Mouse (Mus musculus): Measurements from ENCODE around the gene Zbtb38. TPM values are rescaled to one million over a fixed set of nuclear protein-coding genes. Genes with fewer than 3 reads are reported as not detected.

Zbtb38 gene
- polyA plus RNA-seq, 1 experiment from 2014 or later, result 8.8 TPM

DNA sequence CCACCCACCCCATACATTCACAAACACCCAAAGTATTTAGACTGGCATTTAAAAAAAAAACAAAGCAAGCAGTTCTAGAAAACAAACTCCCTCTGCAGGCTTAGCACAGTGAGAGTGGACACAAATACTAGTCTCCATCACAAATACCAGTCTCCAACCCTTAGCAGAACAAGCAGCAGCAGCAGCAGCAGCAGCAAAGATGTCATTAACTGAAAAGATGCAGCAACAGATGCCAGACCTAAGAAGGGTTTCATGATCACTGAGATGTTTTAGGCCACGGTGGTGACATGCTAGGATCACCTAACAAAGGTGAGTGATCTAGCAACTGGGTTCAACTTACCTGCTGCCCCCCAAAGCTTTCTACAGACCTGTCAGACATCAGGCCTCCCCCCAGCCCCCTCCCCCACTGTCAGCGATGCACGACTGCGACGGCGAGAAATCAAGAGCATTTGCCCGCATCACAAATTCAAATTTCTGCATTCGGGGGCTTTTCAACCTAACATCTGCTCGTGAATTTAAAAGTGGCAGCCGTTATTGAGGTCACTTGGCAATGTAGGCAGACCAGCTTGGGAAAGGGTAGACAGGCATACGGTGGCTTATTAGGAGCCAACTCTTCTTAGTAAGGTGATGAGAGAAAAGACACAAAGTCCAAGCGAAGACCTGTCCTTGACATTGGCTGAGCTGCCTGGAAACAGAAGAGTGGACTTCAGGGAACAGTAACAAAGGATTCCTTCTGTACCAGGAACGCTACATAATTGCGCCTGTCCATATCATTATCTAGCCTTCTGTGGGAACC, 26.1 kb downstream of the Zbtb38 start:
- Histone ChIP-seq H3K4me1 (ENCODE audit: control insufficient read depth, insufficient read depth, low read length) (no peaks in the 10 kb centered on the region; the same call in 1 of the 2 replicates), H3K36me3 (replicated peaks; ENCODE audit: control insufficient read depth, insufficient read depth, low read depth, low read length) (no peaks in the 10 kb centered on the region), H3K4me2 (ENCODE audit: low read depth, low read length) (no peak overlapping the region), H3K27ac (replicated peaks; ENCODE audit: low read depth, low read length) (no peak overlapping the region), H3K9ac (replicated peaks; ENCODE audit: low read length) (no peak overlapping the region), H3K9me3 (replicated peaks; ENCODE audit: control insufficient read depth, low read length) (no peaks in the 10 kb centered on the region), H3K27me3 (ENCODE audit: control insufficient read depth, insufficient read depth, low read length) (no peaks in the 10 kb centered on the region), H3K4me3 (ENCODE audit: low read depth, low read length) (no peak overlapping the region)
- DNase-seq (ENCODE audit: low spot score) (no peak), ATAC-seq (replicated peaks; ENCODE audit: insufficient number of reproducible peaks, low FRiP score, low TSS enrichment, low read depth) (no peak)
- WGBS, result 51% methylated on average over 14 of the region's 14 CpGs

- H3K4me1 ChIP-seq (ENCODE audit: control insufficient read depth, insufficient read depth, low read length), result no peaks in the 10 kb centered on the region; the same call in 1 of the 2 replicates
- H3K27ac ChIP-seq (replicated peaks; ENCODE audit: low read depth, low read length), result no peak overlapping the region
- H3K36me3 ChIP-seq (replicated peaks; ENCODE audit: control insufficient read depth, insufficient read depth, low read depth, low read length), result no peaks in the 10 kb centered on the region
- H3K9ac ChIP-seq (replicated peaks; ENCODE audit: low read length), result 0 out of 2 replicates have a peak overlapping the region, but pooled peaks have one; percentile 40
- H3K4me3 ChIP-seq (ENCODE audit: low read depth, low read length), result no peak overlapping the region
- H3K27me3 ChIP-seq (ENCODE audit: control insufficient read depth, insufficient read depth, low read length), result no peaks in the 10 kb centered on the region
- no peaks in the 10 kb centered on the region for H3K9me3 ChIP-seq (replicated peaks; ENCODE audit: control insufficient read depth, low read length)
- 18% methylated on average over 9 of the region's 9 CpGs for WGBS
- no peak overlapping the region for H3K4me2 ChIP-seq (ENCODE audit: low read depth, low read length)
- ATAC-seq (replicated peaks; ENCODE audit: insufficient number of reproducible peaks, low FRiP score, low TSS enrichment, low read depth) (peak; percentile 55), DNase-seq (ENCODE audit: low spot score) (peak; percentile 65)
Measured at GRCm38 (mm10) chr9:96725582-96726320, 26.9 kb downstream of the Zbtb38 start.

DNA sequence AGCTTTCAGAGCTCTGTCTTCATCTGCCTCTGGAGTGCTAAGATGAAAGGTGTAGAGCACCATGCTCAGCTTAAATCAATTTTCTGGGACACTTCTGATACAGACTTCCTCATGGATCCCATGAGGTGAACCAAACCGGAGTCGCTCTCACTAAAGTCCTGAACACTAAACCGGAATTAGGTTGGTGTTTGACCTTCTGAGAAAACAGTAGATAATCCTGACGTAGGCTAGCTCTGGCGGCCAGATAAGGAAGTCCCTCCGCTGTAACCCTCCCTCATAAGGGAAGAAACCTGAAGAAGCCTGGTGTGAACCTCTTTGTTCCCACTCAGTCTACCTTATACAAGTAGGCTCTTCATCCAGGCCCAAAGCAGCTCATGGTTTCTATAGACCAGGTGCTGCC, 29.0 kb downstream of the Zbtb38 start:
- Histone ChIP-seq H3K4me1 (ENCODE audit: control insufficient read depth, insufficient read depth, low read length) (no peaks in the 10 kb centered on the region; the same call in 1 of the 2 replicates), H3K4me2 (ENCODE audit: low read depth, low read length) (no peak overlapping the region)

GRCm38 (mm10) chr9:96721163-96721799, 31.4 kb downstream of the Zbtb38 start:
- no peaks in the 10 kb centered on the region for H3K36me3 ChIP-seq (replicated peaks; ENCODE audit: control insufficient read depth, insufficient read depth, low read depth, low read length)
- no peak overlapping the region for H3K9ac ChIP-seq (replicated peaks; ENCODE audit: low read length)
- H3K9me3 ChIP-seq (replicated peaks; ENCODE audit: control insufficient read depth, low read length), result no peaks in the 10 kb centered on the region
- ATAC-seq (replicated peaks; ENCODE audit: insufficient number of reproducible peaks, low FRiP score, low TSS enrichment, low read depth) (no peak), DNase-seq (ENCODE audit: low spot score) (no peak)
- no peak overlapping the region for H3K27ac ChIP-seq (replicated peaks; ENCODE audit: low read depth, low read length)
- no peaks in the 10 kb centered on the region; the same call in 1 of the 2 replicates for H3K4me1 ChIP-seq (ENCODE audit: control insufficient read depth, insufficient read depth, low read length)
- no peak overlapping the region for H3K4me2 ChIP-seq (ENCODE audit: low read depth, low read length)
- H3K27me3 ChIP-seq (ENCODE audit: control insufficient read depth, insufficient read depth, low read length), result no peaks in the 10 kb centered on the region
- H3K4me3 ChIP-seq (ENCODE audit: low read depth, low read length), result no peak overlapping the region
- WGBS, result 85% methylated on average over 8 of the region's 8 CpGs

More for the DNA sequence above, 29.0 kb downstream of the Zbtb38 start:
- ATAC-seq (replicated peaks; ENCODE audit: insufficient number of reproducible peaks, low FRiP score, low TSS enrichment, low read depth), result no peak
- no peak overlapping the region for H3K9ac ChIP-seq (replicated peaks; ENCODE audit: low read length)
- no peak for DNase-seq (ENCODE audit: low spot score)
- no peak overlapping the region for H3K27ac ChIP-seq (replicated peaks; ENCODE audit: low read depth, low read length)
- WGBS, result 89% methylated on average over 6 of the region's 6 CpGs
- H3K9me3 ChIP-seq (replicated peaks; ENCODE audit: control insufficient read depth, low read length), result no peaks in the 10 kb centered on the region
- H3K36me3 ChIP-seq (replicated peaks; ENCODE audit: control insufficient read depth, insufficient read depth, low read depth, low read length), result no peaks in the 10 kb centered on the region
- no peaks in the 10 kb centered on the region for H3K27me3 ChIP-seq (ENCODE audit: control insufficient read depth, insufficient read depth, low read length)
- H3K4me3 ChIP-seq (ENCODE audit: low read depth, low read length), result no peak overlapping the region

GRCm38 (mm10) chr9:96720510-96721162, 32.0 kb downstream of the Zbtb38 start:
- H3K4me3 ChIP-seq (ENCODE audit: low read depth, low read length), result no peak overlapping the region
- H3K4me1 ChIP-seq (ENCODE audit: control insufficient read depth, insufficient read depth, low read length), result no peaks in the 10 kb centered on the region; the same call in 1 of the 2 replicates
- H3K27ac ChIP-seq (replicated peaks; ENCODE audit: low read depth, low read length), result no peak overlapping the region
- H3K27me3 ChIP-seq (ENCODE audit: control insufficient read depth, insufficient read depth, low read length), result no peaks in the 10 kb centered on the region
- 73% methylated on average over 11 of the region's 11 CpGs for WGBS
- no peaks in the 10 kb centered on the region for H3K36me3 ChIP-seq (replicated peaks; ENCODE audit: control insufficient read depth, insufficient read depth, low read depth, low read length)
- no peaks in the 10 kb centered on the region for H3K9me3 ChIP-seq (replicated peaks; ENCODE audit: control insufficient read depth, low read length)
- no peak for DNase-seq (ENCODE audit: low spot score)
- ATAC-seq (replicated peaks; ENCODE audit: insufficient number of reproducible peaks, low FRiP score, low TSS enrichment, low read depth), result no peak
- H3K9ac ChIP-seq (replicated peaks; ENCODE audit: low read length), result no peak overlapping the region
- H3K4me2 ChIP-seq (ENCODE audit: low read depth, low read length), result no peak overlapping the region

- Histone ChIP-seq H3K9me3 (replicated peaks; ENCODE audit: control insufficient read depth, low read length) (no peaks in the 10 kb centered on the region), H3K27ac (replicated peaks; ENCODE audit: low read depth, low read length) (peak overlapping the region; percentile 49), H3K27me3 (ENCODE audit: control insufficient read depth, insufficient read depth, low read length) (no peaks in the 10 kb centered on the region), H3K36me3 (replicated peaks; ENCODE audit: control insufficient read depth, insufficient read depth, low read depth, low read length) (no peaks in the 10 kb centered on the region), H3K9ac (replicated peaks; ENCODE audit: low read length) (peak overlapping the region; percentile 82), H3K4me3 (ENCODE audit: low read depth, low read length) (peak overlapping the region; percentile 69), H3K4me1 (ENCODE audit: control insufficient read depth, insufficient read depth, low read length) (no peaks in the 10 kb centered on the region; the same call in 1 of the 2 replicates), H3K4me2 (ENCODE audit: low read depth, low read length) (peak overlapping the region; percentile 70)
- ATAC-seq (replicated peaks; ENCODE audit: insufficient number of reproducible peaks, low FRiP score, low TSS enrichment, low read depth) (peak; percentile 86), DNase-seq (ENCODE audit: low spot score) (peak; percentile 65)
- WGBS, result under 1% methylated on average over 82 of the region's 85 CpGs
Measured at GRCm38 (mm10) chr9:96719408-96720158, 33.0 kb downstream of the Zbtb38 start.

GRCm38 (mm10) chr9:96718888-96719287, 33.7 kb downstream of the Zbtb38 start:
- peak overlapping the region; percentile 69 for H3K4me3 ChIP-seq (ENCODE audit: low read depth, low read length)
- no peaks in the 10 kb centered on the region for H3K27me3 ChIP-seq (ENCODE audit: control insufficient read depth, insufficient read depth, low read length)
- H3K27ac ChIP-seq (replicated peaks; ENCODE audit: low read depth, low read length), result no peak overlapping the region
- no peaks in the 10 kb centered on the region for H3K4me1 ChIP-seq (ENCODE audit: control insufficient read depth, insufficient read depth, low read length)
- WGBS, result 51% methylated on average over 10 of the region's 10 CpGs
- H3K9ac ChIP-seq (replicated peaks; ENCODE audit: low read length), result peak overlapping the region; percentile 82
- H3K36me3 ChIP-seq (replicated peaks; ENCODE audit: control insufficient read depth, insufficient read depth, low read depth, low read length), result no peaks in the 10 kb centered on the region
- H3K4me2 ChIP-seq (ENCODE audit: low read depth, low read length), result peak overlapping the region; percentile 70
- ATAC-seq (replicated peaks; ENCODE audit: insufficient number of reproducible peaks, low FRiP score, low TSS enrichment, low read depth) (no peak), DNase-seq (ENCODE audit: low spot score) (no peak)
- H3K9me3 ChIP-seq (replicated peaks; ENCODE audit: control insufficient read depth, low read length), result no peaks in the 10 kb centered on the region
